Mouse (Mus musculus): Measurements from ENCODE around the gene Selenbp1. TPM values are rescaled to one million over a fixed set of nuclear protein-coding genes. Genes with fewer than 3 reads are reported as not detected.

Gene Selenbp1
- polyA plus RNA-seq, 1 experiment from 2014 or later = 11.2 TPM

DNA sequence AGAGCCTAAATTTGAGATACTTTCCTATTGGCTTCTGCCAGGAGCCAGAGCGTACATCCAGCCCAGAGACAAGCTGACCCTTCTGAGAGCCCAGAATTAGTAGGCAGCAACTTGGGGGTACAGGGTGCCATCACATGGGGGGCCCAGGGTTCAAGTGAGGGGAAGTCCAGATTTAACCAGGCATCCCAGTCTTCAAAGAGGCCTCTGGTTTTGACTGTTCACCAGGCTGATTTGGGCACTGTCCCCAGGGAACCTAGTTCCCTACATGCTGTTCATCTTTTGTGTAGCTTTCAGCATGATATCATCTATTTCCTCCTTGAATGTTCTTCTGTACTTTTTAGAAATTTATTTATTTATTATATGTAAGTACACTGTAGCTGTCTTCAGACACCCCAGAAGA is 32.1 kb downstream of the Selenbp1 start:
- Histone ChIP-seq H3K27me3 (replicated peaks) (no peaks in the 10 kb centered on the region), H3K4me2 (no peak overlapping the region), H3K4me1 (no peaks in the 10 kb centered on the region), H3K4me3 (no peak overlapping the region), H3K9ac (no peak overlapping the region), H3K36me3 (replicated peaks) (no peaks in the 10 kb centered on the region), H3K27ac (no peak overlapping the region), H3K9me3 (no peaks in the 10 kb centered on the region)
- 100% methylated on average over 1 of the region's 1 CpGs for WGBS
- ATAC-seq (replicated peaks) = no peak

DNA sequence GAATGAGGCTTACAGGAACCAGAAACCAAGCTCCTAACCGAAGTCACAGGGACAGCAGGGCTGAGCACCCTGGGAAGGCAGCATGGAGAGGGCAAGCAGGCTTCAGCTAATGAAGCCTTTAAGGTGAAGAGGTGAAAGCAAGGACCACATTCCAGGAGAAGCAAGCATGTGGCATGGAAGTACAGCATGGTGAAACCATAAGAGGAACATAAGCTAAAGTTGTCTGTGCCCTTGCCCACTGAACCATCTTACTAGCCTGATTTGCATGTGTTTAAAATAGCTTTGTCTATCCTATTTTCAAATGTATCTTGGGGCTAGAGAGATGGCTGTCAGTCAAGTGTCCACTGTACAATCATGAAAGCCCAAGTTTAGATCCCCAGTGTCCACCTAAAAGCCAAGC is 33.0 kb downstream of the Selenbp1 start:
- Histone ChIP-seq H3K27ac (no peak overlapping the region), H3K9me3 (no peaks in the 10 kb centered on the region), H3K4me3 (no peak overlapping the region), H3K4me2 (no peak overlapping the region), H3K9ac (no peak overlapping the region), H3K4me1 (no peaks in the 10 kb centered on the region), H3K27me3 (replicated peaks) (no peaks in the 10 kb centered on the region), H3K36me3 (replicated peaks) (no peaks in the 10 kb centered on the region)
- 86% methylated on average over 1 of the region's 1 CpGs for WGBS
- no peak for ATAC-seq (replicated peaks)

DNA sequence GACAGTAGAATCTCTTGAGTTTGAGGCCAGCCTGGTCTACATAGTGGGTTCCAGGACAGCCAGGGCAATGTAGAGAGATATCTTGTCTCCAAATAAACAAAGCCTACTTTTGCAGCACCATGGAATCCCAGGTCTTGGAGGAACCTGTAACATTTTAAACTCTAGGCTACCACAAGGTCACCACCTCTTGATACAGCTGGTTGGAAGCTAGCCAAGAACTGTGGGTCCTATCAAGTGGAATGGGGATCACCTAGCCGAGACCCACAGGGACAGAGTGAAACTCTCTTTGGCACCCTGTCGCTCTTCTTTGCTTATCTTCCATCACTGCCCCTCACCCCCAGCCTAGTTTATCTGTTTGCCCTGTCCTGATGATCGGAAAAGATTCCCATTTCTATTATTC is 39.7 kb downstream of the Selenbp1 start:
- 95% methylated on average over 3 of the region's 3 CpGs for WGBS
- Histone ChIP-seq H3K4me2 (no peak overlapping the region), H3K9ac (no peak overlapping the region), H3K27me3 (replicated peaks) (no peaks in the 10 kb centered on the region), H3K36me3 (replicated peaks) (no peaks in the 10 kb centered on the region), H3K4me3 (no peak overlapping the region), H3K9me3 (no peaks in the 10 kb centered on the region), H3K4me1 (peaks cover 23% of the 10 kb centered on the region), H3K27ac (no peak overlapping the region)
- ATAC-seq (replicated peaks) = no peak

- H3K9me3 ChIP-seq = no peaks in the 10 kb centered on the region
- no peak overlapping the region for H3K27ac ChIP-seq
- H3K27me3 ChIP-seq (replicated peaks) = no peaks in the 10 kb centered on the region
- H3K4me2 ChIP-seq = peak overlapping the region; percentile 65
- H3K9ac ChIP-seq = no peak overlapping the region
- WGBS = 80% methylated on average over 5 of the region's 5 CpGs
- ATAC-seq (replicated peaks) = no peak
- peak overlapping the region; percentile 61; the same call in 1 of the 2 replicates for H3K4me3 ChIP-seq
- peaks cover 23% of the 10 kb centered on the region for H3K4me1 ChIP-seq
- H3K36me3 ChIP-seq (replicated peaks) = no peaks in the 10 kb centered on the region
Observed at GRCm38 (mm10) chr3:94973620-94974019, 40.8 kb downstream of the Selenbp1 start.

DNA sequence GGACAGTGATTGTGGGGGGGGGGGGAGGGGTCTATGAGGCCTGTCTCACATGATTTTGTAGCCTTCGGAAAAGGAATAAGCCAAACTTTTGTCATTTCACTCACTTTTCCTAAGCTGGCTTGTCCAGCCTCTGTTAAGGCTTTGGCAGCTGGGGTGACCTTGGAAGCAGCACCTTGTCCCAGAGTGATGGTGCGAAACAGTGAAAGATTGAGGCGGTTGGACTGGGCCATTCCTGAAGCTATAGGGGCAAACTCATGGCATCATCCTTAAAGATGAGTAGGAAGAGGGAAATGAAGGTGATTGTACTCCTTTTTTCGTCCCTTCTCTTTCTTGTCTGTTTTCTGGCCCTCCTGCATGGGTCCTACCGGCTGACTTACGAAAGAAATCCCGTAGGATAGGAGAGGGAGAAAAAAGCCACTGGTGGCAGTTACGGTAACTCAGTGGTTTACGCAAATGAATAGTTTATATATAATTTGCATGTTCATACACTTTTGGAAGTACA is 41.2 kb downstream of the Selenbp1 start:
- peak; percentile 40 for ATAC-seq (replicated peaks)
- Histone ChIP-seq H3K9ac (peak overlapping the region; percentile 48), H3K36me3 (replicated peaks) (0 out of 2 replicates have a peak, but pooled peaks cover 3% of the 10 kb centered on the region), H3K27ac (peak overlapping the region; percentile 48; the same call in 1 of the 2 replicates), H3K4me2 (peak overlapping the region; percentile 65), H3K27me3 (replicated peaks) (no peaks in the 10 kb centered on the region), H3K4me3 (peak overlapping the region; percentile 61), H3K9me3 (no peaks in the 10 kb centered on the region), H3K4me1 (peaks cover 24% of the 10 kb centered on the region)
- WGBS = 17% methylated on average over 9 of the region's 9 CpGs

DNA sequence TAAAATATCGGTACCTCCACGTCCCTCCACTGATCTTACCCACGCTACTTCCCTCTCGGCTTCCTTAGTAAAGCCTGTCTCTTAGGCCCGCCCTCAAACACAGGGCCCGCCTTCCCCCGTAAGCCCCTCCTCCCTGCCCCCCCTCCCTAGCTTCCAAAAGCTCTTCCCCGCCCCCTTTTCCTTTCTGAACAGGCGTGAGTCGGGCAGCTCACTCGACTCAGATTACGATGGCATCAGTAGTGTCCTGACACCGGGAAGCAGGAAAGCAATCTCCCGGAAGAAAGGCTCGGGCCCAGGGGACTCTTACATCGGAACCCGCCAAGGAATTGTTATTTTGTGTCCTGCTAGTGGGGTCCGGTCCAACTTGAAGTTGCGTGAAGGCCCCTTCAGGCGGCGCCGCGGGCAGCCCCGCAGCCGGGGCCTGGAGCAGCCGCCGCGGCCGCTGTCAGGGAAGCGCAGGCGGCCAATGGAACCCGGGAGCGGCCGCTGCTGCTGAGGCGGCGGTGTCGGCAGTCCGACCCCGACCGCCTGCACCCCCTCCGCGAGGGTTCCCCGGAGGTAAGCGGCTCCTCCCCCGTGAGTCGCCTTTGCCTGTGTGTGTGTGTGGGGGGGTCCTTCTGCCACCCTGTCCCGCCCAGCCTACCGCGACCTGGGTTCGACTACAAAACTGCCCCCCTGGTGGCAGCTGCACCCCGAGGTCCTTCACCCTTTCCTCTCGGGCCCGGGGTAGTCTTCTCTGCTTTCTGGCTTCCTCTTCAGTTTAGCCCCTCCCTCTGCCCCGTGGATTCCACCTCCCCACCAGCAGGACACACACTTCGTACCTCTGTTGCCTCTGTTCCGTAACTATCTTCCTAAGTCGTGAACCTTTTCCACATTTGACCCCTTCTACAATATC is 41.9 kb downstream of the Selenbp1 start, which contains the start of gene Pi4kb:
TSS of gene Pi4kb (plus strand) at position 204 of the 895 bp plus-strand sequence.
- Histone ChIP-seq H3K4me2 (peak within 1 kb of the TSS; percentile 65), H3K4me3 (peak within 1 kb of the TSS; percentile 61), H3K27me3 (replicated peaks) (no peaks in the 10 kb centered on the region), H3K36me3 (replicated peaks) (0 out of 2 replicates have a peak, but pooled peaks cover 7% of the 10 kb centered on the region), H3K27ac (peak within 1 kb of the TSS; percentile 90), H3K9me3 (no peaks in the 10 kb centered on the region), H3K4me1 (peaks cover 28% of the 10 kb centered on the region), H3K9ac (peak within 1 kb of the TSS; percentile 84)
- ATAC-seq (replicated peaks) = peak; percentile 96
- under 1% methylated on average over 57 of the region's 57 CpGs for WGBS

GRCm38 (mm10) chr3:94984312-94984711 is 51.5 kb downstream of the Selenbp1 start:
- WGBS = 89% methylated on average over 11 of the region's 11 CpGs
- ATAC-seq (replicated peaks) = no peak

GRCm38 (mm10) chr3:94985513-94985912 is 52.7 kb downstream of the Selenbp1 start:
- Histone ChIP-seq H3K27me3 (replicated peaks) (no peaks in the 10 kb centered on the region), H3K4me3 (no peak overlapping the region), H3K36me3 (replicated peaks) (peaks cover 12% of the 10 kb centered on the region), H3K4me2 (no peak overlapping the region), H3K9ac (no peak overlapping the region), H3K9me3 (no peaks in the 10 kb centered on the region), H3K4me1 (0 out of 2 replicates have a peak, but pooled peaks cover 7% of the 10 kb centered on the region), H3K27ac (no peak overlapping the region)
- 100% methylated on average over 2 of the region's 2 CpGs for WGBS
- ATAC-seq (replicated peaks) = no peak

More at GRCm38 (mm10) chr3:94984312-94984711, 51.5 kb downstream of the Selenbp1 start:
- Histone ChIP-seq H3K4me2 (no peak overlapping the region), H3K27me3 (replicated peaks) (no peaks in the 10 kb centered on the region), H3K4me3 (no peak overlapping the region), H3K4me1 (0 out of 2 replicates have a peak, but pooled peaks cover 6% of the 10 kb centered on the region), H3K27ac (no peak overlapping the region), H3K9ac (no peak overlapping the region), H3K9me3 (no peaks in the 10 kb centered on the region), H3K36me3 (replicated peaks) (peaks cover 13% of the 10 kb centered on the region)

DNA sequence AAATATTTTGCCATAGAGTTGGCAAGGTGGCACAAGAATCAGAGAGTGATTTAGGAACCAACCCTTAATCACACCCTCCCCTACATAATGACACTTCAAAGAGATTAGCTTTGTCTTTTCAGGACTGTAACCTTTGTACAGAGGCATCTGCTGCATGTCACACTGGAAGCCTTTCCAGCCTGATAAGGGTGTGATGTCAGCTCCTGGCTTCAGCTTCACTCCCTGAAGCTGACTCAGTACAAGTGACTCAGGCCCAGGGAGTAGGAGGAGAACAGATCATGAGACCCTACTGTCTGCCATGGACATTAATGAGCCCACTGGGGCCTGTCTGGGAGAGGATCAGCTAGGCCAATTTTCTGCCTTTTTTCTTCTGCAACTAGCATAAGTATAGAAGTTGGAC is 54.7 kb downstream of the Selenbp1 start:
- no peaks in the 10 kb centered on the region for H3K9me3 ChIP-seq
- peaks cover 12% of the 10 kb centered on the region for H3K36me3 ChIP-seq (replicated peaks)

DNA sequence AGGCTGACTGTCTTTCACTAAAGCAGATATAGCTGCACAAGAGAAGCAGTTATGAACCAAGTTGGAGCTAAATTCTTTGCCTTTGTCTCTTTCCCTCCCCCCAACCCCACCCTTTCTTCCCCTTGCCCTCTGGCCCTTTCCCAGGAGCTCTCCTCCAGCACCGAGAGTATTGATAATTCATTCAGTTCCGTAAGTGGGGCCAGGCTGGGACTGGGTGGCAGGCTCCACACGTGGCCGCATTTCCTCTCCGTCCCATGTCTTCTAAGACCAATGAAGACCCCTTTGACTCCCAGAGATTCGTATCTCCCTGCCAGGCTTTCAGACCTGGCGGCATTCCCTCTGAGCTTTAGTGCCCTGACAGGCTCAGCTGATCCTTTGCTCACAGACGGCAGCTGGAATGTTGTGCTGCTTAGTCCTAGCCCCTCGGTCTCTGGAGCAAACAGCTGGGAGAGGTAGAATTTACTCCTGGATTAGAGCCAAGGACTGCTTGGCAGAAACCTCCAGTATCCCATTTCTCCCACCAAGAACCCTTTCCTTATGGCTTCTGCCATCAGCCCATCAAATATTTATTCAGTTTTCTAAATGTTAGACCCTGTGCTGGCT is 56.4 kb downstream of the Selenbp1 start:
- Histone ChIP-seq H3K36me3 (replicated peaks) (peaks cover 7% of the 10 kb centered on the region), H3K4me1 (0 out of 2 replicates have a peak, but pooled peaks cover 7% of the 10 kb centered on the region), H3K4me3 (no peak overlapping the region), H3K27me3 (replicated peaks) (no peaks in the 10 kb centered on the region), H3K9ac (no peak overlapping the region), H3K9me3 (no peaks in the 10 kb centered on the region), H3K27ac (no peak overlapping the region), H3K4me2 (no peak overlapping the region)
- 51% methylated on average over 9 of the region's 9 CpGs for WGBS
- ATAC-seq (replicated peaks) = no peak

More for the DNA sequence above, 54.7 kb downstream of the Selenbp1 start:
- Histone ChIP-seq H3K4me3 (no peak overlapping the region), H3K27ac (no peak overlapping the region), H3K9ac (no peak overlapping the region), H3K4me1 (0 out of 2 replicates have a peak, but pooled peaks cover 7% of the 10 kb centered on the region), H3K4me2 (no peak overlapping the region), H3K27me3 (replicated peaks) (no peaks in the 10 kb centered on the region)
- no peak for ATAC-seq (replicated peaks)
